Mouse (Mus musculus): ENCODE results near the gene Cdhr4. TPM values are rescaled to one million over a fixed set of nuclear protein-coding genes. Genes with fewer than 3 reads are reported as not detected.

The Cdhr4 gene
- total and polyA plus RNA-seq, 2 experiments from 2014 or later: 1.5 to 1.7 TPM

DNA sequence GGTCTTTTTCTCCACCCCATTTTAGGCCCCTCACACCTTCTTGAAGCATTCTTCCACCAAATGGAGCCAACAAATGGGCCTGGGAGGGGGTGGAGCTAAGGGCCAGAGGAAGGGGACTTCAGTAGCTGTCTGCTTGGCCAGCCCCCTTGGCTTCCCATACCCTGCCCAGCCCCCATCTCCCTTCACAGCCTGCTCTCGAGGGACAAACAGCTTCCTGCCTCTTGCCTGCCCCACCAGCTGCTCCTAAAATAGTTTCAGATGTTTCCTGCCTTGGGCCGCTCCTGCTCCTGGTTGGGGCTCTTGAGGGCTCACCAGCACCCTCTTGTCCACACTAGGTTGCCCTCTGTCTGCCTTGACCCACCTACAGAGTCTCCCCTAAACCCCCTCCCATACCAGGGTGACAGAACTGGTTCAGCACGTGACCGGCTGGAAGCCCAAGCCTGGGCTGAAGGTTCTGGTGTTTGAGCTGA, 8.8 kb upstream of the Cdhr4 start:
- Histone ChIP-seq H3K4me3 (ENCODE audit: low read depth, low read length) (peak overlapping the region; percentile 80), H3K9me3 (replicated peaks; ENCODE audit: control insufficient read depth, low read length) (no peaks in the 10 kb centered on the region), H3K9ac (replicated peaks; ENCODE audit: low read depth, low read length) (peak overlapping the region; percentile 77), H3K36me3 (replicated peaks; ENCODE audit: control insufficient read depth, insufficient read depth, low read length) (peaks cover 12% of the 10 kb centered on the region), H3K27ac (ENCODE audit: low read depth) (peak overlapping the region; percentile 98), H3K4me2 (ENCODE audit: low read depth, low read length) (peak overlapping the region; percentile 84), H3K27me3 (ENCODE audit: control insufficient read depth, insufficient read depth, low read length) (no peaks in the 10 kb centered on the region), H3K4me1 (ENCODE audit: control insufficient read depth, insufficient read depth) (peaks cover 26% of the 10 kb centered on the region)
- ATAC-seq (ENCODE audit: insufficient read depth, low read depth) (peak; percentile 66), DNase-seq (ENCODE audit: low spot score) (peak; percentile 93)
- 6% methylated on average over 4 of the region's 4 CpGs for WGBS
- peak; percentile 97 for TF ChIP-seq EP300 (IDR thresholded peaks at IDR 0.05; ENCODE audit: low read depth)
- TF ChIP-seq CTCF (IDR thresholded peaks at IDR 0.05; ENCODE audit: low read depth): no peak

DNA sequence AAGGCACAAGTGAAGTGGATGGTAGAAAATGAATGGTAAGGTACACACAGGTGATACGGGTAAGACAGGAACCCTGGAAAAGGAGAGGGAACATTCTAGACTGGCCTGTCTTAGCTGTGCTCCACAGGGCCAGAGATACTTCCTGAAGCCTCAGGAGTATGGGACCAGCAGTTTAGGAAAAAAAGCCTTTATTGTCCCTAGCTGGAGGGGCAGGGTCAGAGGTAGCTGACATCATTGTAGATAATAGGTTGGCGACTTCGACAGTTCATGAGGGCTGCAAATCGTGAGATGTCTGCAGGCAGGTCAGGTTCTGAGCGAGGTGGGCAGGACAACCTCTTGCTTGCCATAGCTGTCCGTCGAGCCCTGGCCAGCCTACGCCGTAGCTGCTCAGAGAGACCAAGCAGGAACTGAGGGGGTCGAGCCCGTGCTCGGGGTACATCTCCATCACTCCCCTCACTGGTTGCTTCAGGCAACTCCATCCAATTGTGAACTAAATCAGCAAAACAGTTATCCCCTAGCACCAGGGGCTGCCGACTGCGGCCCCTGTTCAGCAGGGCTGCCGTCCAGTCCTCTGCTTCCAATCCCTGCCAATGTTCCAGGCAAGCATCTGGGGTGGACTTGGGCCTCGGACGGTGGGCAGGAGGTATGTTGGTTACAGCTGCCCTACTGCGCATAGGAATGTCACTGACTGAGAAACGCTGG, 8.1 kb upstream of the Cdhr4 start:
- no peaks in the 10 kb centered on the region for H3K9me3 ChIP-seq (replicated peaks; ENCODE audit: control insufficient read depth, low read length)
- no peak for ATAC-seq (ENCODE audit: insufficient read depth, low read depth)
- peaks cover 9% of the 10 kb centered on the region for H3K36me3 ChIP-seq (replicated peaks; ENCODE audit: control insufficient read depth, insufficient read depth, low read length)
- WGBS: 49% methylated on average over 19 of the region's 19 CpGs
- H3K27me3 ChIP-seq (ENCODE audit: control insufficient read depth, insufficient read depth, low read length): no peaks in the 10 kb centered on the region
- no peak for TF ChIP-seq EP300 (IDR thresholded peaks at IDR 0.05; ENCODE audit: low read depth)
- TF ChIP-seq CTCF (IDR thresholded peaks at IDR 0.05; ENCODE audit: low read depth): no peak
- H3K27ac ChIP-seq (ENCODE audit: low read depth): peak overlapping the region; percentile 98
- peak overlapping the region; percentile 80 for H3K4me3 ChIP-seq (ENCODE audit: low read depth, low read length)
- peak overlapping the region; percentile 77 for H3K9ac ChIP-seq (replicated peaks; ENCODE audit: low read depth, low read length)
- peaks cover 26% of the 10 kb centered on the region for H3K4me1 ChIP-seq (ENCODE audit: control insufficient read depth, insufficient read depth)
- no peak for DNase-seq (ENCODE audit: low spot score)
- peak overlapping the region; percentile 84 for H3K4me2 ChIP-seq (ENCODE audit: low read depth, low read length)

DNA sequence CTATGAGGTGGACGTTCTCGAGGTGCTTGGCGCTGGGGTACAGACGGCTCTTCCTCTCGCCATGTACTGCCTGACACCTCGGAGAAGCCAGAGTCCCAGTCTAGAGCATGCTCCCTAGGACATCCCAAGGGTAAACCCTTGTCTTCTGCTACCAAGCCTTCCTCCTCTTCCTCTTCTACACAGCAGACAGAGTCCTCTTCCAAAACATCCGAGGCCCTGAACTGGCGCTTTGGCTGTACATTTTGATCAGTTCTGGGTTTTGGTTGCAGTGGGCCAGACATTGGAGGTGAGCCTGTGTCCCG, 7.6 kb upstream of the Cdhr4 start:
- H3K27me3 ChIP-seq (ENCODE audit: control insufficient read depth, insufficient read depth, low read length): no peaks in the 10 kb centered on the region
- no peak for TF ChIP-seq CTCF (IDR thresholded peaks at IDR 0.05; ENCODE audit: low read depth)
- TF ChIP-seq EP300 (IDR thresholded peaks at IDR 0.05; ENCODE audit: low read depth): no peak
- peaks cover 4% of the 10 kb centered on the region for H3K36me3 ChIP-seq (replicated peaks; ENCODE audit: control insufficient read depth, insufficient read depth, low read length)
- peak overlapping the region; percentile 84 for H3K4me2 ChIP-seq (ENCODE audit: low read depth, low read length)
- H3K9me3 ChIP-seq (replicated peaks; ENCODE audit: control insufficient read depth, low read length): no peaks in the 10 kb centered on the region
- peak overlapping the region; percentile 77 for H3K9ac ChIP-seq (replicated peaks; ENCODE audit: low read depth, low read length)
- no peak for ATAC-seq (ENCODE audit: insufficient read depth, low read depth)
- peaks cover 26% of the 10 kb centered on the region for H3K4me1 ChIP-seq (ENCODE audit: control insufficient read depth, insufficient read depth)
- H3K27ac ChIP-seq (ENCODE audit: low read depth): peak overlapping the region; percentile 98
- DNase-seq (ENCODE audit: low spot score): no peak
- WGBS: 48% methylated on average over 9 of the region's 9 CpGs
- peak overlapping the region; percentile 80 for H3K4me3 ChIP-seq (ENCODE audit: low read depth, low read length)

DNA sequence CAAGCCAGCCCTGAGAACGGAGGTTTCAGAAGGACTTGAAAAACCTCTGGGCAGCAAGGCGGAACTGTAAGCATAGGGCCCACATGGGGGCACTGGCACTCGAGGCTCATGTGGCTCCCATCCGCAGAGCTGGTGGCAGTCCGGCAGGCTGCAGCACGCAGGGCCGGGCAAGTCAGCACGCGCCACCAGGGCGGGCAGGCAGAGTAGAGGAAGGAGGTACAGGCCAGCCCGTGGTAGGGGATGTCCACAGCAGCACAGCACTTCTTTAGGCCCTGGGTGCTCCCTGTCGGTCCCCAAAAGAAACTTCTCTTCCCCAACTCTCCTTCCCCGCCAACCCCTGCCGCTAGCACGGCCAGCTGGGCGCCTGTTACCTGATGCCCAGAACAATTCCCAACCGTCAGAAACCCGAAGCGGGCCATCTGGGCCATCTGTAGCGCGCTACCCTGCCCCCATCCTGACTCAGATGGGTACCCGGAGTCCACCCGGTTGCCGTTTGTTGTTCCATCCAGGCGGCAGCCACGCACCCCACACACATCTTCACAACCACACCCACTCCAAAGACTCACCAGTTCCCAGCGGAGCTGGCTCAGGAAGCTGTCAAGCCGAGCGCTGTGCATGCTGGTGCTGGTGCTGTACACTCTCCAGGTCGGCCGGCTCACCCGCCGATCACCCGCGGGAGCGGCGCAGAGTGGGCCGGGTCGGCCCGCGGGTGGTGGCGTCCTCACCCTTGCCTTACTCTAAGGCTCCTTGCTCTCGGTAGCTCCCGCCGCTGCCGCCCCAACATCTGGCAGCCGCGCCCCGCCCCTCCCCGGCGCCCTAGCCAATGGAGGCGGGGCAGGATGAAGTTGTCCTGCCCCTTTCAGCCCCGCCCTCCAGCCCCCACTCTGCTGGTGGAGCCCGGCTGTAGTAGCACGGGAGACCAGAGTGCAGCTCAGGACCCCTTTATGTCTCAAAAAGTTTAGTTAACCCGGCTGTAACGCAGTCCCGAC, 6.9 kb upstream of the Cdhr4 start, which contains the start of gene Inka1:
TSS of gene Inka1 (minus strand) at position 749 of the 989 bp plus-strand sequence.
- under 1% methylated on average over 58 of the region's 58 CpGs for WGBS
- Histone ChIP-seq H3K4me2 (ENCODE audit: low read depth, low read length) (peak within 1 kb of the TSS; percentile 84), H3K4me3 (ENCODE audit: low read depth, low read length) (peak within 1 kb of the TSS; percentile 80), H3K9me3 (replicated peaks; ENCODE audit: control insufficient read depth, low read length) (no peaks in the 10 kb centered on the region), H3K36me3 (replicated peaks; ENCODE audit: control insufficient read depth, insufficient read depth, low read length) (no peaks in the 10 kb centered on the region), H3K27ac (ENCODE audit: low read depth) (peak within 1 kb of the TSS; percentile 98), H3K27me3 (ENCODE audit: control insufficient read depth, insufficient read depth, low read length) (no peaks in the 10 kb centered on the region), H3K9ac (replicated peaks; ENCODE audit: low read depth, low read length) (peak within 1 kb of the TSS; percentile 77), H3K4me1 (ENCODE audit: control insufficient read depth, insufficient read depth) (peaks cover 26% of the 10 kb centered on the region)
- peak; percentile 20; the same call in 1 of the 2 replicates for TF ChIP-seq EP300 (IDR thresholded peaks at IDR 0.05; ENCODE audit: low read depth)
- TF ChIP-seq CTCF (IDR thresholded peaks at IDR 0.05; ENCODE audit: low read depth): peak; percentile 4; the same call in 1 of the 2 replicates
- ATAC-seq (ENCODE audit: insufficient read depth, low read depth): peak; percentile 57
- DNase-seq (ENCODE audit: low spot score): peak; percentile 83

DNA sequence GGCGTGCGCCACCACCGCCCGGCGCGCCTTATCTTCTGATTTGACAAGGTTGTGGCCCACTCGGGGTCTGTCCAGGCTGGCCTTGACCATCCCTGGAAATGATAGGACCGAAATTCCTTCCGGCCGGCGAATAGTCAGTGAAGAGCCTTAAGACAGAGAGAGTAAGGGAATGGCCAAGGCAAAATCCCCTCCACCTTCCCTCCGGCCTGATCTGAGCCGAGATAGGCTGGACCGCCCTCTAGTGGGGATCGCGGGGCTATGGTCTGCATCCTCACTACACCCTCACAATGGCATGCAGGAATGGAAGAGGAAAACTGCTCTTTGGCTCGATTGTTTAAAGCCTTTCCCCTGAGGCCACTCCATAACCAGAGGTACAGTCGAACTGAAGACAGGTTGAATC, 5.9 kb upstream of the Cdhr4 start:
- Histone ChIP-seq H3K27me3 (ENCODE audit: control insufficient read depth, insufficient read depth, low read length) (no peaks in the 10 kb centered on the region), H3K4me3 (ENCODE audit: low read depth, low read length) (peak overlapping the region; percentile 80), H3K4me2 (ENCODE audit: low read depth, low read length) (peak overlapping the region; percentile 84), H3K9ac (replicated peaks; ENCODE audit: low read depth, low read length) (no peak overlapping the region; the same call in 1 of the 2 replicates), H3K9me3 (replicated peaks; ENCODE audit: control insufficient read depth, low read length) (no peaks in the 10 kb centered on the region), H3K27ac (ENCODE audit: low read depth) (peak overlapping the region; percentile 98; the same call in 1 of the 2 replicates), H3K36me3 (replicated peaks; ENCODE audit: control insufficient read depth, insufficient read depth, low read length) (no peaks in the 10 kb centered on the region), H3K4me1 (ENCODE audit: control insufficient read depth, insufficient read depth) (peaks cover 26% of the 10 kb centered on the region)
- TF ChIP-seq CTCF (IDR thresholded peaks at IDR 0.05; ENCODE audit: low read depth) (peak; percentile 84), EP300 (IDR thresholded peaks at IDR 0.05; ENCODE audit: low read depth) (no peak)
- WGBS: 3% methylated on average over 18 of the region's 18 CpGs
- ATAC-seq (ENCODE audit: insufficient read depth, low read depth) (peak; percentile 22), DNase-seq (ENCODE audit: low spot score) (peak; percentile 70)

Measured in heart, postnatal 0 days (tissue).